Mouse (Mus musculus) neural tube, embryonic 12.5 days (tissue): Measurements from ENCODE around the gene Abcb6. TPM values are rescaled to one million over a fixed set of nuclear protein-coding genes. Genes with fewer than 3 reads are reported as not detected.

Experiments used
- ATAC-seq: fragments of 200-750 bp; cut with Nextera tagmentation; 2 replicates; pipeline ENCODE4 v1.8.0; 2017; ENCODE audit warnings: low read depth, mild to moderate bottlenecking, moderate TSS enrichment, moderate library complexity; ENCODE audit not compliant: low FRiP score
- H3K27ac ChIP-seq: fragments of 300-500 bp; sonication (generic); 2 replicates; pipeline ENCODE4 v1.5.1; 2016
- H3K27me3 ChIP-seq: fragments of 300-500 bp; sonication (generic); replicated peaks from 2 replicates; pipeline ENCODE4 v1.6.1; 2016; ENCODE audit warnings: mild to moderate bottlenecking
- H3K36me3 ChIP-seq: fragments of 300-500 bp; sonication (generic); 2 replicates; pipeline ENCODE4 v1.6.1; 2016; ENCODE audit warnings: mild to moderate bottlenecking
- H3K4me1 ChIP-seq: fragments of 300-500 bp; sonication (generic); 2 replicates; pipeline ENCODE4 v1.6.1; 2016
- H3K4me2 ChIP-seq: fragments of 300-500 bp; sonication (generic); replicated peaks from 2 replicates; pipeline ENCODE4 v1.6.1; 2016; ENCODE audit warnings: mild to moderate bottlenecking
- H3K4me3 ChIP-seq: fragments of 300-500 bp; sonication (generic); 2 replicates; pipeline ENCODE4 v1.5.1; 2016
- H3K9ac ChIP-seq: fragments of 300-500 bp; sonication (generic); 2 replicates; pipeline ENCODE4 v1.6.1; 2016; ENCODE audit warnings: mild to moderate bottlenecking
- H3K9me3 ChIP-seq: fragments of 300-500 bp; sonication (generic); 2 replicates; pipeline ENCODE4 v1.6.1; 2016; ENCODE audit warnings: mild to moderate bottlenecking
- WGBS: fragments of 180-500 bp; shearing (Covaris S2); methylation state at CpG from one replicate; pipeline ENCODE4 v1.1.7; 2016; 5-methylcytosine and 5-hydroxymethylcytosine counted together
- polyA plus RNA-seq: library from polyadenylated mRNA; unstranded; fragments of >200 nt; fragmentation: Nextera tagmentation; extraction: Ambion mirVana; gene quantifications from 2 replicates; pipeline ENCODE4 v1.2.1, GENCODE M21; 2016

Abcb6 gene
- polyA plus RNA-seq, 1 experiment from 2014 or later = 39.1 TPM

DNA sequence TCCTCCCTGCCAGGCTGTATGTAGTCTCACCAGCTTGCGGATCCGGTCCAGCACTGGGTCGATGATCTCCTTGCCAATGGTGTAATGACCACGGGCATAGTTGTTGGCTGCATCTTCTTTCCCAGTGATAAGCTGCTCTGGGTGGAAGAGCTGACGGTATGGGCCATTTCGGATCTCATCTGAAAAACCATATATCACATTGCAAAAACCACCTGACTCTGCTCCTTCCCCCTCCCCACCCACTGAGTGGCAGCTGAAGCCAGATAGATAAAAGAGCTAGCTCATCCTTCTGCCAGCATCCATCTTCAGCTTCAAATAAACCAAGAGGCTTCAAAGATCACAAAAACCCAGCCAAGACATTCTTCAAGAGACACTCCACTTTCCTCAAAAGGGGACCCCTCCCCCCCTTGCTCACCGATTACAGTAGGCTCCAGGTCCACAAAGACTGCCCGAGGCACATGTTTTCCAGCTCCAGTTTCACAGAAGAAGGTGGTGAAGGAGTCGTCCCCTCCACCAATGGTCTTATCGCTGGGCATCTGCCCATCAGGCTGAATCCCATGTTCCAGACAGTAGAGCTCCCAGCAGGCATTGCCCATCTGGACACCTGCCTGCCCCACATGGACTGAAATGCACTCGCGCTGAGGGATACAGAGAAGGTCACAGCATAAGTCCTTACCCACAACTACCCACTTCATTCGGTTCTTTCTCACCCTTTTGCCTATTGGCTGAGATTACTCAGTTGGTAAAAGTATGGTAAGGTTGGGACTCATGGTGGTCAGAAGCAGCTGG is 36.8 kb upstream of the Abcb6 start:
- Histone ChIP-seq H3K4me3 (no peak overlapping the region), H3K27me3 (peaks cover 57% of the 10 kb centered on the region), H3K36me3 (peaks cover 38% of the 10 kb centered on the region), H3K9ac (no peak overlapping the region), H3K4me1 (peaks cover 26% of the 10 kb centered on the region), H3K9me3 (no peaks in the 10 kb centered on the region), H3K4me2 (no peak overlapping the region), H3K27ac (no peak overlapping the region)
- WGBS = 78% methylated on average over 13 of the region's 13 CpGs
- no peak for ATAC-seq

DNA sequence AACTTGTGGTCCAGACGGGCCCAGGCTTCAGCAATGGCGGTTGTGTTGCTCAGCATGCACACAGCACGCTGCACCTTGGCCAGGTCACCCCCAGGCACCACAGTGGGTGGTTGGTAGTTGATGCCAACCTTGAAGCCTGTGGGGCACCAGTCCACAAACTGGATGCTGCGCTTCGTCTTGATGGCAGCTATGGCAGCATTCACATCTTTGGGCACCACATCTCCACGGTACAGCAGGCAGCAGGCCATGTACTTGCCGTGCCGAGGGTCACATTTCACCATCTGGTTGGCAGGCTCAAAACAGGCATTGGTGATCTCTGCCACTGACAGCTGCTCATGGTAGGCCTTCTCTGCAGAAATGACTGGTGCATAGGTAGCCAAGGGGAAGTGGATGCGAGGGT is 35.6 kb upstream of the Abcb6 start:
- no peak overlapping the region for H3K4me2 ChIP-seq
- peaks cover 49% of the 10 kb centered on the region for H3K27me3 ChIP-seq
- peaks cover 40% of the 10 kb centered on the region for H3K36me3 ChIP-seq
- H3K4me1 ChIP-seq = peaks cover 35% of the 10 kb centered on the region
- H3K9ac ChIP-seq = no peak overlapping the region
- no peak overlapping the region for H3K4me3 ChIP-seq
- ATAC-seq = no peak
- WGBS = 94% methylated on average over 9 of the region's 9 CpGs
- H3K9me3 ChIP-seq = no peaks in the 10 kb centered on the region
- no peak overlapping the region for H3K27ac ChIP-seq

GRCm38 (mm10) chr1:75214886-75215285 is 34.7 kb upstream of the Abcb6 start:
- H3K4me1 ChIP-seq = peaks cover 40% of the 10 kb centered on the region
- 70% methylated on average over 5 of the region's 5 CpGs for WGBS
- H3K9me3 ChIP-seq = no peaks in the 10 kb centered on the region
- no peak overlapping the region for H3K9ac ChIP-seq
- H3K27me3 ChIP-seq = peaks cover 40% of the 10 kb centered on the region
- no peak for ATAC-seq
- H3K27ac ChIP-seq = no peak overlapping the region
- H3K4me2 ChIP-seq = no peak overlapping the region
- H3K4me3 ChIP-seq = no peak overlapping the region
- H3K36me3 ChIP-seq = peaks cover 40% of the 10 kb centered on the region

GRCm38 (mm10) chr1:75214442-75214841 is 34.2 kb upstream of the Abcb6 start:
- no peak overlapping the region for H3K9ac ChIP-seq
- no peak overlapping the region for H3K27ac ChIP-seq
- 83% methylated on average over 2 of the region's 2 CpGs for WGBS
- H3K27me3 ChIP-seq = peaks cover 36% of the 10 kb centered on the region
- peaks cover 39% of the 10 kb centered on the region for H3K4me1 ChIP-seq
- peaks cover 40% of the 10 kb centered on the region for H3K36me3 ChIP-seq
- no peaks in the 10 kb centered on the region for H3K9me3 ChIP-seq
- H3K4me2 ChIP-seq = no peak overlapping the region
- H3K4me3 ChIP-seq = no peak overlapping the region
- no peak for ATAC-seq

DNA sequence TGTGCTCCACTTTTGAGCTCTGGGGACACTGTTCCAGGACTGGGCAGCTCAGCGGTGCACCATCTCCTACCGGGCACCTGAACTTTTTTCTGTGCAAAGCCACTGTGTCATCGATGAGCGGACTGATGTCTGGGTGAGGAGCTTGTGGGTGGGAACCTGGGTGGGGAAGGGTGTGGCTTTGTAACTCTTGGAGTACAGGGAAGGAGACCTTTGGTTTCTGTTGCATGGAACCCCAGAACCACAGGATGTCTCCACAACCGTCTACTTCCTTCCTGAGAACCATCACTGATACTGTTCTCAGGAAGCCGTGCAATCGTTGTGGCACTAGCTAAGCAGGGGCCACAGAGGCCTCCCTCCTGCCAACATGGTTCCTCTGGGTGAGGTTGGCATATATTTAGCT is 32.9 kb upstream of the Abcb6 start:
- no peak overlapping the region for H3K4me2 ChIP-seq
- no peaks in the 10 kb centered on the region for H3K9me3 ChIP-seq
- no peak overlapping the region for H3K27ac ChIP-seq
- H3K4me1 ChIP-seq = peaks cover 40% of the 10 kb centered on the region
- H3K36me3 ChIP-seq = peaks cover 40% of the 10 kb centered on the region
- H3K9ac ChIP-seq = no peak overlapping the region
- H3K27me3 ChIP-seq = peaks cover 26% of the 10 kb centered on the region
- WGBS = 96% methylated on average over 7 of the region's 7 CpGs
- ATAC-seq = no peak
- no peak overlapping the region for H3K4me3 ChIP-seq

GRCm38 (mm10) chr1:75212542-75212941 is 32.4 kb upstream of the Abcb6 start:
- 84% methylated on average over 4 of the region's 4 CpGs for WGBS
- H3K27me3 ChIP-seq = peaks cover 20% of the 10 kb centered on the region
- no peak overlapping the region for H3K27ac ChIP-seq
- H3K4me2 ChIP-seq = no peak overlapping the region; the same call in 1 of the 2 replicates
- no peak for ATAC-seq
- H3K9ac ChIP-seq = no peak overlapping the region
- peaks cover 40% of the 10 kb centered on the region for H3K36me3 ChIP-seq
- H3K4me3 ChIP-seq = no peak overlapping the region
- peaks cover 37% of the 10 kb centered on the region for H3K4me1 ChIP-seq
- no peaks in the 10 kb centered on the region for H3K9me3 ChIP-seq

- peak overlapping the region; percentile 97 for H3K4me2 ChIP-seq
- no peaks in the 10 kb centered on the region for H3K9me3 ChIP-seq
- H3K27me3 ChIP-seq = peaks cover 10% of the 10 kb centered on the region
- H3K27ac ChIP-seq = no peak overlapping the region
- H3K4me1 ChIP-seq = peaks cover 37% of the 10 kb centered on the region
- 15% methylated on average over 17 of the region's 17 CpGs for WGBS
- H3K4me3 ChIP-seq = peak overlapping the region; percentile 98
- H3K9ac ChIP-seq = peak overlapping the region; percentile 96
- ATAC-seq = peak; percentile 21; the same call in 1 of the 2 replicates
- peaks cover 40% of the 10 kb centered on the region for H3K36me3 ChIP-seq
Measured at GRCm38 (mm10) chr1:75211141-75211708, 31.0 kb upstream of the Abcb6 start.

GRCm38 (mm10) chr1:75210136-75211087 is 30.2 kb upstream of the Abcb6 start, which contains the start of the genes Glb1l and Stk16:
TSS of gene Glb1l (minus strand) at chr1:75210813.
TSS of gene Stk16 (plus strand) at chr1:75210838.
- no peaks in the 10 kb centered on the region for H3K9me3 ChIP-seq
- peaks cover 36% of the 10 kb centered on the region for H3K36me3 ChIP-seq
- H3K9ac ChIP-seq = peak within 1 kb of the TSS; percentile 96
- H3K27ac ChIP-seq = no peak within 1 kb of the TSS
- H3K4me2 ChIP-seq = peak within 1 kb of the TSS; percentile 97
- peak within 1 kb of the TSS; percentile 98 for H3K4me3 ChIP-seq
- H3K4me1 ChIP-seq = peaks cover 37% of the 10 kb centered on the region
- ATAC-seq = peak; percentile 96
- peaks cover 4% of the 10 kb centered on the region; the same call in 1 of the 2 replicates for H3K27me3 ChIP-seq
- 7% methylated on average over 42 of the region's 42 CpGs for WGBS

- peak overlapping the region; percentile 97 for H3K4me2 ChIP-seq
- peak overlapping the region; percentile 14 for H3K4me3 ChIP-seq
- no peaks in the 10 kb centered on the region for H3K9me3 ChIP-seq
- peaks cover 37% of the 10 kb centered on the region for H3K4me1 ChIP-seq
- 14% methylated on average over 34 of the region's 34 CpGs for WGBS
- no peak overlapping the region for H3K27ac ChIP-seq
- no peak for ATAC-seq
- H3K27me3 ChIP-seq = peaks cover 4% of the 10 kb centered on the region; the same call in 1 of the 2 replicates
- peak overlapping the region; percentile 42 for H3K9ac ChIP-seq
- H3K36me3 ChIP-seq = peaks cover 23% of the 10 kb centered on the region
Measured at GRCm38 (mm10) chr1:75208967-75209678, 28.9 kb upstream of the Abcb6 start.

- H3K27me3 ChIP-seq = no peaks in the 10 kb centered on the region
- H3K4me1 ChIP-seq = no peaks in the 10 kb centered on the region
- WGBS = 89% methylated on average over 1 of the region's 1 CpGs
- H3K36me3 ChIP-seq = peaks cover 38% of the 10 kb centered on the region
- no peak overlapping the region for H3K4me3 ChIP-seq
- no peak for ATAC-seq
- no peak overlapping the region for H3K27ac ChIP-seq
- H3K4me2 ChIP-seq = no peak overlapping the region
- no peak overlapping the region for H3K9ac ChIP-seq
- no peaks in the 10 kb centered on the region for H3K9me3 ChIP-seq
Measured at GRCm38 (mm10) chr1:75201236-75201635, 21.0 kb upstream of the Abcb6 start.

GRCm38 (mm10) chr1:75192452-75192851 is 12.3 kb upstream of the Abcb6 start:
- H3K4me3 ChIP-seq = peak overlapping the region; percentile 75
- peaks cover 17% of the 10 kb centered on the region for H3K4me1 ChIP-seq
- peak overlapping the region; percentile 75 for H3K4me2 ChIP-seq
- under 1% methylated on average over 19 of the region's 19 CpGs for WGBS
- no peaks in the 10 kb centered on the region for H3K9me3 ChIP-seq
- H3K27ac ChIP-seq = peak overlapping the region; percentile 58; the same call in 1 of the 2 replicates
- no peaks in the 10 kb centered on the region for H3K27me3 ChIP-seq
- ATAC-seq = peak; percentile 26
- peak overlapping the region; percentile 88 for H3K9ac ChIP-seq
- peaks cover 33% of the 10 kb centered on the region for H3K36me3 ChIP-seq
